Mouse (Mus musculus): ENCODE measurements around the gene Tanc1. TPM values are rescaled to one million over a fixed set of nuclear protein-coding genes. Genes with fewer than 3 reads are reported as not detected.
A peak's percentile ranks its signal among the peaks of the same experiment; 100 is the strongest.

The Tanc1 gene
- polyA plus RNA-seq, 1 experiment from 2014 or later, result 10.0 TPM

GRCm38 (mm10) chr2:59718601-59719416 is 107.0 kb downstream of the Tanc1 start:
- Histone ChIP-seq H3K9me3 (no peaks in the 10 kb centered on the region), H3K4me3 (no peak overlapping the region), H3K9ac (no peak overlapping the region), H3K4me2 (no peak overlapping the region), H3K4me1 (replicated peaks) (peaks cover 43% of the 10 kb centered on the region), H3K27ac (replicated peaks) (0 out of 2 replicates have a peak overlapping the region, but pooled peaks have one; percentile 23), H3K36me3 (no peaks in the 10 kb centered on the region), H3K27me3 (no peaks in the 10 kb centered on the region)
- 53% methylated on average over 24 of the region's 24 CpGs for WGBS
- no peak for ATAC-seq (ENCODE audit: low read depth)

DNA sequence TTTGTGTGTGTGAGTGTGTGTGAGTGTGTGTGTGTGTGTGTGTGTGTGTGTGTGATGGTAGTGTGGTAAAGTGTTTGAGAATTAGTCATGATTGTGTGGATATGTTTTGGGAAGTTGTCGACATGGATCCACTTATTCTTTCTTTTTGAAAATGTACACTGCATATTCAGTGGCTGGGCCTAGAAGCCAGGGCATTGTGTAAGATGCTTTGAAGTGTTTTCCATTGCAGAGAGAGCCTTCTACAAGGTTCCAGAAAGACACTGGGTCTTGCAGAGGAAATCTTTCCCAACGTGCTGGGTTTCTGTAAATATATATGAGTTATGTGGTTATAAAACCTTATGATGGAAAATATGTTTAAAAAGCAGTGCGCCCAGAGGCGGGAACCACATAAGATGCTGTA is 108.0 kb downstream of the Tanc1 start:
- Histone ChIP-seq H3K9me3 (no peaks in the 10 kb centered on the region), H3K27me3 (no peaks in the 10 kb centered on the region), H3K4me1 (replicated peaks) (peaks cover 43% of the 10 kb centered on the region), H3K27ac (replicated peaks) (no peak overlapping the region), H3K4me3 (no peak overlapping the region), H3K9ac (no peak overlapping the region), H3K4me2 (no peak overlapping the region), H3K36me3 (no peaks in the 10 kb centered on the region)
- WGBS, result 87% methylated on average over 4 of the region's 4 CpGs
- ATAC-seq (ENCODE audit: low read depth), result no peak

- H3K27ac ChIP-seq (replicated peaks), result no peak overlapping the region
- H3K9ac ChIP-seq, result peak overlapping the region; percentile 22; the same call in 1 of the 2 replicates
- no peaks in the 10 kb centered on the region for H3K9me3 ChIP-seq
- no peak for ATAC-seq (ENCODE audit: low read depth)
- 29% methylated on average over 8 of the region's 8 CpGs for WGBS
- no peak overlapping the region for H3K4me3 ChIP-seq
- H3K27me3 ChIP-seq, result no peaks in the 10 kb centered on the region
- peaks cover 52% of the 10 kb centered on the region for H3K4me1 ChIP-seq (replicated peaks)
- H3K4me2 ChIP-seq, result no peak overlapping the region
- H3K36me3 ChIP-seq, result no peaks in the 10 kb centered on the region
Measured at GRCm38 (mm10) chr2:59721119-59721518, 109.3 kb downstream of the Tanc1 start.

- H3K9me3 ChIP-seq, result no peaks in the 10 kb centered on the region
- 0 out of 2 replicates have a peak, but pooled peaks have one; percentile 12 for ATAC-seq (ENCODE audit: low read depth)
- no peak overlapping the region for H3K27ac ChIP-seq (replicated peaks)
- H3K9ac ChIP-seq, result no peak overlapping the region
- peaks cover 52% of the 10 kb centered on the region for H3K4me1 ChIP-seq (replicated peaks)
- WGBS, result 34% methylated on average over 5 of the region's 5 CpGs
- no peaks in the 10 kb centered on the region for H3K36me3 ChIP-seq
- no peak overlapping the region for H3K4me3 ChIP-seq
- no peak overlapping the region for H3K4me2 ChIP-seq
- no peaks in the 10 kb centered on the region for H3K27me3 ChIP-seq
Measured at GRCm38 (mm10) chr2:59721758-59722157, 109.9 kb downstream of the Tanc1 start.

DNA sequence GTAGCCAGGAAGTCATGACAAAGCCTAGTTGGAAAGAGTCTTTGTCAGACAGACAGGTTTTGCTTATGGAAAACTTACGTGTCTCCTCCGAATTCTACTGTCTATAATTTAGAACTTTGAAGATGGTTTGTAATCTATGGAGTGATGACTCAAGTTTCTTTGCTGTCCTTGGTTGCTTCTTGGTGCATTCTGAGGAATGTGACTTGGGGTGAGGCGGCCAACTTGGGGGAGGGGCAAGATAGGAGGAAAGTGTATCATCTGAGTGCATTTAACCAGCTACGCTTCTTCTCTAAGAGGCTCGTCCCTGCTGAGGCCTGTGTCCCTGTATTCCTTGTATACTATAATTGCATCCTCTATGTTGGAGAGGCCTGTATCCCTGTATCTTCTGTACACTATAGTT is 111.5 kb downstream of the Tanc1 start:
- H3K27ac ChIP-seq (replicated peaks), result no peak overlapping the region
- H3K4me3 ChIP-seq, result no peak overlapping the region
- no peaks in the 10 kb centered on the region for H3K36me3 ChIP-seq
- H3K9me3 ChIP-seq, result no peaks in the 10 kb centered on the region
- H3K9ac ChIP-seq, result no peak overlapping the region
- 88% methylated on average over 5 of the region's 5 CpGs for WGBS
- no peak for ATAC-seq (ENCODE audit: low read depth)
- H3K4me1 ChIP-seq (replicated peaks), result peaks cover 42% of the 10 kb centered on the region
- no peak overlapping the region for H3K4me2 ChIP-seq
- no peaks in the 10 kb centered on the region for H3K27me3 ChIP-seq

DNA sequence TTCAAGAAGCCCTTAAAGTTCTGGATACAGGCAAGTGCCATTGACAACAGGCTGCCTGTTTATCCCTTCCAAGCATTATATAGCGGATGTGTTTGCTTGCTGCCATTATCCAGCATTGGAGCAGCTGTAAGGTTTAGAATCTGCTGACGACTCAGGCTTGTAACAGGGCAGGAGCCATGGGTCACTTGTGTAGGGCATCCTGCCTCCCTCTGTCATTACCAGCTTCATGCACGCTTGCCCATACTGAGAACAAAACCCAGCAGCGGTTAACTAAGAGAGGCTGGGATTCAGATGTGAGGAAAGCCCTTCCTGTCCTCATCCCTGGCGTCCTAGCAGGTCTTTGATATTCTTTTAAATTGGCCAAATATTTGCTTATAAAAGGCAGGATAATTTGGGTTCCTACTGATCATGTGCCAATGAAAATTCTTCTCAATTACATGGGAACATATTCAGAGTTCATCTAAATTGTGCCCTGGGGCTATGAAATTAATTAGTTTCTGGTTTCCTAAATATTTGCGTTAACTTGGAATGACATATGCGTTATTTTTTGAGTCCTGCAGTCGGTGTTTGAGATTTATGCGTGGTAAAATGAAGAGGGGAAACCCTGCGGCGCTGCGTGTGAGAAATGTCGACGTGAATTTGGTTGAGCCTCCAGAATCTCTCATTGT is 113.8 kb downstream of the Tanc1 start:
- Histone ChIP-seq H3K9me3 (no peaks in the 10 kb centered on the region), H3K9ac (no peak overlapping the region), H3K4me1 (replicated peaks) (peaks cover 26% of the 10 kb centered on the region), H3K27me3 (no peaks in the 10 kb centered on the region), H3K4me3 (no peak overlapping the region), H3K4me2 (no peak overlapping the region), H3K27ac (replicated peaks) (no peak overlapping the region; the same call in 1 of the 2 replicates), H3K36me3 (no peaks in the 10 kb centered on the region)
- ATAC-seq (ENCODE audit: low read depth), result no peak
- WGBS, result 65% methylated on average over 14 of the region's 14 CpGs

DNA sequence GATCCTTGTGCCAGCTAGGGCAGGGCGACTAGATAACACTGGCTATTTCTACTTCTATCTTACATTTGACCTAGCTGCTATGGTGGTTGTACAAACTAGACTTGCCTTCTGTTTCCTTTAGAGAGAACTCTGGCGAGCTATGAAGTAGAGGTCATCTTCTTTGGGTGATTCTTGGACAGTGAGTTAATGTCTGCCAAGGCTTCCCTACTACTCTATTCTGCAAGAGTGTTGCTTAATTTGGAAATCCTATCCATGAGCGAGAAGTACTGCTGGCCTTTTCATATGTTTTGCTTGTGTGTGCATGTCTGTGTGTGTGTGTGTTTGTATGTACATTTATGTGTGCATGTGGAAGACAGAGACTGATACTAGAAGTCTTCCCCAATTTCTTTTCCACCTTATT is 120.0 kb downstream of the Tanc1 start:
- Histone ChIP-seq H3K4me3 (no peak overlapping the region), H3K4me2 (no peak overlapping the region), H3K9me3 (no peaks in the 10 kb centered on the region), H3K27me3 (no peaks in the 10 kb centered on the region), H3K36me3 (no peaks in the 10 kb centered on the region), H3K9ac (no peak overlapping the region), H3K4me1 (replicated peaks) (peaks cover 9% of the 10 kb centered on the region), H3K27ac (replicated peaks) (no peak overlapping the region)
- WGBS, result 92% methylated on average over 3 of the region's 3 CpGs
- ATAC-seq (ENCODE audit: low read depth), result no peak

DNA sequence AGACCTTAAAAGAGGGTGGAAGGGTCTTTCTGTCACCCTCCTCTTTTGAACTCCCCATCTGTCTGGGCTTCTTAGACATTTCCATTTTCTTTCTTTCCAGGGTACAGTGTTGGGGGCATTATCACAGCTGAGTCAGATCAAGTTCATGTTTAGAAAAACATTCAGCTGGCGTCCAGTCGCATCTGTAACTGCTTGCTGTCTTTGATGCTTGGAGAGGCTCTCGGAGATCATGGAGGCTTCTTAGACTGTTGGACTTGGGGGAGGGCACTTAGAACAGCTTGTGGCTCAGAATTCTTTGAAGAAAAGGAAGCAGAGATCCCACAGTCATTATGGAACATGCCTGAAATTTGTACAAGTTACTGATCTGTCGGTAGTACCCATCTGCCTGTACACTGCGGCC is 121.6 kb downstream of the Tanc1 start:
- Histone ChIP-seq H3K9me3 (no peaks in the 10 kb centered on the region), H3K9ac (no peak overlapping the region), H3K27me3 (no peaks in the 10 kb centered on the region), H3K4me1 (replicated peaks) (peaks cover 20% of the 10 kb centered on the region), H3K27ac (replicated peaks) (no peak overlapping the region), H3K4me2 (no peak overlapping the region), H3K4me3 (no peak overlapping the region), H3K36me3 (no peaks in the 10 kb centered on the region)
- no peak for ATAC-seq (ENCODE audit: low read depth)
- WGBS, result 80% methylated on average over 5 of the region's 5 CpGs

DNA sequence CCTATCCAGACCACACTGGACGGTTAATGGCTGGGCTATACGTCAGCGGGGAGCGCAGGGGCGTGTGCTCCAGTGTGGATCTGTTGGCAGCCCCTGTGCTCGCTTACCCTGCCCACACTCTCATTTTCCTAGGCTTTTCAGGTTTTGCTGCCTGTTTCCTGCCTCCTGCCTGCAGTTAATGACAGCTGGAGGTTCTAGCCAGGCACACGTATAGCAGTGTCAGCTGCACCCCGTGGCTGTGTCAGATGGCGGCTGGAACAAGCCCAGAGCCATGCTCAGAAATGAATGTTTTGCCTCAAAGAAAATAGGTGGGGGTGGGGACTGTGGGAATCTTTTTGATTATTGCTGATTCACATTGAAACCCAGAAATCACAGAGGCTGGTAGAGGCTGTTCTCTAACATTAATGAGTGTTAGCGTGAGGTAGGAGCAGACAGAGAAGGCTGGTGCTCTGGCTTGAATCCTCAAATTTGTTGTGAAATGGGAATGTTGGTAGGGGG is 124.6 kb downstream of the Tanc1 start:
- H3K4me1 ChIP-seq (replicated peaks), result peaks cover 20% of the 10 kb centered on the region
- WGBS, result 47% methylated on average over 10 of the region's 10 CpGs
- peak overlapping the region; percentile 73 for H3K27ac ChIP-seq (replicated peaks)
- no peak overlapping the region for H3K4me3 ChIP-seq
- H3K27me3 ChIP-seq, result no peaks in the 10 kb centered on the region
- 0 out of 2 replicates have a peak overlapping the region, but pooled peaks have one; percentile 1 for H3K4me2 ChIP-seq
- no peak overlapping the region for H3K9ac ChIP-seq
- no peaks in the 10 kb centered on the region for H3K9me3 ChIP-seq
- ATAC-seq (ENCODE audit: low read depth), result peak; percentile 75
- no peaks in the 10 kb centered on the region for H3K36me3 ChIP-seq

- Histone ChIP-seq H3K9ac (no peak overlapping the region), H3K4me3 (no peak overlapping the region), H3K27me3 (no peaks in the 10 kb centered on the region), H3K27ac (replicated peaks) (peak overlapping the region; percentile 73; the same call in 1 of the 2 replicates), H3K36me3 (no peaks in the 10 kb centered on the region), H3K4me2 (no peak overlapping the region), H3K9me3 (no peaks in the 10 kb centered on the region), H3K4me1 (replicated peaks) (peaks cover 20% of the 10 kb centered on the region)
- WGBS, result 86% methylated on average over 6 of the region's 6 CpGs
- ATAC-seq (ENCODE audit: low read depth), result no peak
Measured at GRCm38 (mm10) chr2:59737368-59737767, 125.5 kb downstream of the Tanc1 start.

GRCm38 (mm10) chr2:59738356-59738755 is 126.5 kb downstream of the Tanc1 start:
- Histone ChIP-seq H3K27ac (replicated peaks) (no peak overlapping the region), H3K9me3 (no peaks in the 10 kb centered on the region), H3K9ac (no peak overlapping the region), H3K27me3 (no peaks in the 10 kb centered on the region), H3K4me1 (replicated peaks) (peaks cover 20% of the 10 kb centered on the region), H3K36me3 (no peaks in the 10 kb centered on the region), H3K4me3 (no peak overlapping the region), H3K4me2 (no peak overlapping the region)
- WGBS, result 80% methylated on average over 5 of the region's 5 CpGs
- ATAC-seq (ENCODE audit: low read depth), result no peak

DNA sequence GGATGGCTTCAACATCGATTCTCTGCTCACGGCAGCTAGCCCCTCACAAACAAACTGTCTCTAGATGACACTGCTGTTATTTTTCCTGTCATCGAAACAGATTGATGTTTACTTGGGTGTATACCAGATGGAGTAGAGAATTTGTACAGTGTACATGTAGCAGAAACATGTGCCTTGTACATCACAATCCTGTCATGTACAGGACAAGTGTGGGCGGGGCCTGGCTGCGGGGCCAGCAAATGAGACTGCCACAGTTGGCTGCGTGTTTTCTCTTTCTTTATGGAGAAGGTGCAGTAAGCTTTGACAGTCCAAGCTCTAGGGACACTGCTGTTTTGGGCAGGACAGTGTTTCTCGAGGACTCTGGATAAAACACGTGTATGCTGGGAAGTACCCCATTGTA is 127.2 kb downstream of the Tanc1 start:
- no peak overlapping the region for H3K27ac ChIP-seq (replicated peaks)

More for the DNA sequence above, 127.2 kb downstream of the Tanc1 start:
- 88% methylated on average over 8 of the region's 8 CpGs for WGBS
- H3K4me3 ChIP-seq, result no peak overlapping the region
- ATAC-seq (ENCODE audit: low read depth), result no peak
- no peaks in the 10 kb centered on the region for H3K36me3 ChIP-seq
- no peak overlapping the region for H3K4me2 ChIP-seq
- no peaks in the 10 kb centered on the region for H3K27me3 ChIP-seq
- H3K4me1 ChIP-seq (replicated peaks), result peaks cover 20% of the 10 kb centered on the region
- H3K9me3 ChIP-seq, result no peaks in the 10 kb centered on the region
- no peak overlapping the region for H3K9ac ChIP-seq

Measured in neural tube, embryonic 13.5 days (tissue).